ENCODE assay signal across 10 mouse cellular contexts in the genomic region with DNA sequence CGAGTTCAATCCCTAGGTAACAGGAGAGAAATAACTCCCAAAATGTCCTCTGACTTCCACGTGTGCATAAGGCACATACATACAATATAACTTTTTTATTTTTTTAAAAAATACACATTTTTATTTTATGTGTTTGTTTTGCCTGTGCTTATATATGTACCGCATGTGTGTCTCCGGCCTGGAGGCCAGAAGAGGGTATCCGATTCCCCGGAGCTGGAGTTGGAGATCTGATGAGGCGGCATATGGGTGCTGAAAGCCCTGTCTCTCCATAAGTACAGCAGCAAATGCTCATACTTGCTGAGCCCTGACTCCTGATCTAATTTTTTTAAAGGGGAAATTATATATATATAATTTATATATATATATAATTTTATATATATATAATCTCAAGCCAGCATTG.
DNase-seq lines count a peak whose midpoint lies in the region; ATAC-seq and TF ChIP-seq lines count a peak whose summit lies in the region.
"Had no signal": no experiment of that assay in that cellular context is flagged by ENCODE, and none has a peak within 500 bp of the region (broad histone marks: within the 10 kb centered on the region; RNA-seq: fewer than 3 reads in every experiment).

No protein-coding gene starts in this region.

- no peak overlapping the region for H3K4me2 ChIP-seq in forebrain, embryonic 13.5 days
- H3K4me2 ChIP-seq in forebrain, embryonic 11.5 days (ENCODE audit: low read depth, low read length, severe bottlenecking) = no peak overlapping the region
- H3K4me2 ChIP-seq in hindbrain, embryonic 12.5 days (replicated peaks) = no peak overlapping the region
- no peak overlapping the region for H3K4me2 ChIP-seq in neural tube, embryonic 15.5 days

- no peaks in the 10 kb centered on the region for H3K9me3 ChIP-seq in forebrain, embryonic 13.5 days (replicated peaks)
- no peaks in the 10 kb centered on the region for H3K9me3 ChIP-seq in forebrain, embryonic 11.5 days (ENCODE audit: control insufficient read depth, low read length)
- H3K9me3 ChIP-seq in hindbrain, embryonic 12.5 days (replicated peaks) = no peaks in the 10 kb centered on the region
- no peaks in the 10 kb centered on the region for H3K9me3 ChIP-seq in neural tube, embryonic 15.5 days (replicated peaks)

- no peaks in the 10 kb centered on the region for H3K27me3 ChIP-seq in forebrain, embryonic 13.5 days
- H3K27me3 ChIP-seq in forebrain, embryonic 11.5 days (ENCODE audit: control insufficient read depth, insufficient read depth, low read length) = no peaks in the 10 kb centered on the region
- no peaks in the 10 kb centered on the region for H3K27me3 ChIP-seq in hindbrain, embryonic 12.5 days
- H3K27me3 ChIP-seq in neural tube, embryonic 15.5 days (replicated peaks) = no peaks in the 10 kb centered on the region
- no peaks in the 10 kb centered on the region for H3K27me3 ChIP-seq in thymus, adult 2 months (ENCODE audit: control insufficient read depth, insufficient read depth, low read length)

- TF ChIP-seq POLR2A in thymus, adult 2 months (IDR thresholded peaks at IDR 0.05; ENCODE audit: control insufficient read depth, extremely low read depth, insufficient read depth, low read length, poor library complexity) = no peak

- H3K36me3 ChIP-seq in forebrain, embryonic 13.5 days (ENCODE audit: poor library complexity, severe bottlenecking) = no peaks in the 10 kb centered on the region
- no peaks in the 10 kb centered on the region for H3K36me3 ChIP-seq in forebrain, embryonic 11.5 days (ENCODE audit: control insufficient read depth, insufficient read depth, low read length)
- H3K36me3 ChIP-seq in hindbrain, embryonic 12.5 days = no peaks in the 10 kb centered on the region
- no peaks in the 10 kb centered on the region for H3K36me3 ChIP-seq in neural tube, embryonic 15.5 days
- no peaks in the 10 kb centered on the region for H3K36me3 ChIP-seq in thymus, adult 2 months (ENCODE audit: control insufficient read depth, insufficient read depth, low read length)

- TF ChIP-seq CTCF in left cerebral cortex, adult 2 months (IDR thresholded peaks at IDR 0.05) = no peak
- no peak for TF ChIP-seq CTCF in thymus, adult 2 months (IDR thresholded peaks at IDR 0.05; ENCODE audit: borderline replicate concordance, control insufficient read depth, extremely low read depth, insufficient read depth, low read length, poor library complexity)

- intact Hi-C loops in left cerebral cortex, adult 2 months (cut with DNase I) = no loop called here

- H3K27ac ChIP-seq in forebrain, embryonic 13.5 days = peak overlapping the region; percentile 97
- H3K27ac ChIP-seq in forebrain, embryonic 11.5 days (ENCODE audit: low read depth, low read length) = no peak overlapping the region
- peak overlapping the region; percentile 99 for H3K27ac ChIP-seq in left cerebral cortex, adult 2 months
- peak overlapping the region; percentile 99 for H3K27ac ChIP-seq in hindbrain, embryonic 12.5 days
- H3K27ac ChIP-seq in neural tube, embryonic 15.5 days (replicated peaks) = peak overlapping the region; percentile 98
- no peak overlapping the region for H3K27ac ChIP-seq in thymus, adult 2 months (ENCODE audit: control insufficient read depth, insufficient read depth, low read length)

- H3K4me3 ChIP-seq in forebrain, embryonic 13.5 days = no peak overlapping the region
- no peak overlapping the region for H3K4me3 ChIP-seq in forebrain, embryonic 11.5 days (ENCODE audit: low read depth, low read length)
- H3K4me3 ChIP-seq in left cerebral cortex, adult 2 months = no peak overlapping the region
- H3K4me3 ChIP-seq in hindbrain, embryonic 12.5 days = no peak overlapping the region
- no peak overlapping the region for H3K4me3 ChIP-seq in neural tube, embryonic 15.5 days (replicated peaks)
- no peak overlapping the region for H3K4me3 ChIP-seq in thymus, adult 2 months (ENCODE audit: control insufficient read depth, insufficient read depth, low read length)

- ATAC-seq in forebrain, embryonic 13.5 days = no peak
- no peak for ATAC-seq in forebrain, embryonic 11.5 days (replicated peaks; ENCODE audit: low FRiP score)
- no peak for ATAC-seq in hindbrain, embryonic 12.5 days (ENCODE audit: low FRiP score)
- no peak for ATAC-seq in neural tube, embryonic 15.5 days (ENCODE audit: low FRiP score)

- peaks cover 73% of the 10 kb centered on the region for H3K4me1 ChIP-seq in forebrain, embryonic 13.5 days
- H3K4me1 ChIP-seq in forebrain, embryonic 11.5 days (replicated peaks; ENCODE audit: control insufficient read depth, insufficient read depth, low read length) = peaks cover 45% of the 10 kb centered on the region
- peaks cover 65% of the 10 kb centered on the region for H3K4me1 ChIP-seq in hindbrain, embryonic 12.5 days
- H3K4me1 ChIP-seq in neural tube, embryonic 15.5 days = peaks cover 67% of the 10 kb centered on the region
- peaks cover 53% of the 10 kb centered on the region for H3K4me1 ChIP-seq in thymus, adult 2 months (replicated peaks; ENCODE audit: control insufficient read depth, insufficient read depth, low read length)

- 90% methylated on average over 7 of the region's 7 CpGs for WGBS in forebrain, embryonic 13.5 days
- WGBS in forebrain, embryonic 11.5 days = 87% methylated on average over 7 of the region's 7 CpGs
- WGBS in hindbrain, embryonic 12.5 days = 80% methylated on average over 7 of the region's 7 CpGs
- WGBS in neural tube, embryonic 15.5 days = 83% methylated on average over 7 of the region's 7 CpGs
- 97% methylated on average over 7 of the region's 7 CpGs for WGBS in thymus, adult 2 months

- no peak for DNase-seq in forebrain, embryonic 11.5 days (ENCODE audit: low spot score)
- DNase-seq in left cerebral cortex, adult 2 months (ENCODE audit: extremely low spot score in 1 of 2, low spot score in 2 of 2) = no peak
- DNase-seq in left cerebral cortex, adult 9 months (ENCODE audit: low spot score in 2 of 2) = no peak
- DNase-seq in thymus, adult 2 months = no peak
- DNase-seq in adrenal gland, postnatal 4 days (ENCODE audit: low spot score in 2 of 2) = no peak
- DNase-seq: kidney, postnatal 14 days; lung, postnatal 10 days had no signal

- no peak overlapping the region for H3K9ac ChIP-seq in forebrain, embryonic 13.5 days
- H3K9ac ChIP-seq in forebrain, embryonic 11.5 days (ENCODE audit: low read length) = no peak overlapping the region
- no peak overlapping the region for H3K9ac ChIP-seq in hindbrain, embryonic 12.5 days
- H3K9ac ChIP-seq in neural tube, embryonic 15.5 days (replicated peaks) = no peak overlapping the region

Comparison
In these comparisons a context has a peak if more than half of its experiments do, and no peak if none do; other contexts are left out.
1. H3K27ac ChIP-seq: peak in forebrain, embryonic 13.5 days (single experiment), left cerebral cortex, adult 2 months (single experiment), hindbrain, embryonic 12.5 days (single experiment) and neural tube, embryonic 15.5 days (single experiment); none in forebrain, embryonic 11.5 days (single experiment) and thymus, adult 2 months (single experiment).